Mouse (Mus musculus): ENCODE measurements around the gene Pkm. TPM values are rescaled to one million over a fixed set of nuclear protein-coding genes. Genes with fewer than 3 reads are reported as not detected.

The Pkm gene
- polyA plus RNA-seq, 1 experiment from 2014 or later: 647 TPM

GRCm38 (mm10) chr9:59680534-59680875 is 24.3 kb downstream of the Pkm start:
- Histone ChIP-seq H3K36me3 (ENCODE audit: insufficient read depth, low read length) (peaks cover 27% of the 10 kb centered on the region), H3K4me1 (replicated peaks; ENCODE audit: insufficient read depth, low read length) (no peaks in the 10 kb centered on the region; the same call in 1 of the 2 replicates), H3K9ac (ENCODE audit: low read depth, low read length) (0 out of 2 replicates have a peak overlapping the region, but pooled peaks have one; percentile 37), H3K4me3 (replicated peaks; ENCODE audit: low read depth, low read length) (peak overlapping the region; percentile 41), H3K27ac (no peak overlapping the region), H3K9me3 (replicated peaks; ENCODE audit: low read length) (no peaks in the 10 kb centered on the region), H3K27me3 (ENCODE audit: insufficient read depth, low read length) (no peaks in the 10 kb centered on the region), H3K4me2 (ENCODE audit: low read length) (peak overlapping the region; percentile 91)
- 14% methylated on average over 16 of the region's 16 CpGs for WGBS
- DNase-seq (ENCODE audit: low spot score) (no peak), ATAC-seq (replicated peaks; ENCODE audit: low FRiP score, low read depth) (no peak)
- TF ChIP-seq CTCF (IDR thresholded peaks at IDR 0.05; ENCODE audit: low read depth): no peak

DNA sequence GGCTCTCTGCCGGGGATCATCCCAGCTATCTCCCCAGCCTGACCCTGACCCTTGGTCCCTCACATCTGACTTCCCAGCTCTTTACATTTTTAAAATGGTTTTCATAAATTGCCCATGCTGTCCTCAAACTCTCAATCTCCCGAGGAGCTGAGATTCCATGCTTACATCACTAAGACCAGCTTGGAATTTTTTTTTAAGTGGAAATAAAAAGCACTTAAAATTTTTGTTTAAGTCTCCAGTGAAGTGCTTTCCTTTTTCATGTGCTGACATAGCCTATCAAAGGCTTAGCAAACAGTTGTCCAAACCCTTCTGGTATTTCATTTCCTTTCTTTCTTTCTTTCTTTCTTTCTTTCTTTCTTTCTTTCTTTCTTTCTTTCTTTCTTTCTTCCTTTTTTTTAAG is 27.9 kb downstream of the Pkm start:
- WGBS: 82% methylated on average over 2 of the region's 2 CpGs
- Histone ChIP-seq H3K27me3 (ENCODE audit: insufficient read depth, low read length) (no peaks in the 10 kb centered on the region), H3K4me2 (ENCODE audit: low read length) (no peak overlapping the region), H3K4me1 (replicated peaks; ENCODE audit: insufficient read depth, low read length) (no peaks in the 10 kb centered on the region; the same call in 1 of the 2 replicates), H3K9ac (ENCODE audit: low read depth, low read length) (no peak overlapping the region), H3K9me3 (replicated peaks; ENCODE audit: low read length) (no peaks in the 10 kb centered on the region), H3K27ac (no peak overlapping the region), H3K4me3 (replicated peaks; ENCODE audit: low read depth, low read length) (no peak overlapping the region), H3K36me3 (ENCODE audit: insufficient read depth, low read length) (0 out of 2 replicates have a peak, but pooled peaks cover 3% of the 10 kb centered on the region)
- ATAC-seq (replicated peaks; ENCODE audit: low FRiP score, low read depth): no peak
- TF ChIP-seq CTCF (IDR thresholded peaks at IDR 0.05; ENCODE audit: low read depth): no peak
- DNase-seq (ENCODE audit: low spot score): no peak

DNA sequence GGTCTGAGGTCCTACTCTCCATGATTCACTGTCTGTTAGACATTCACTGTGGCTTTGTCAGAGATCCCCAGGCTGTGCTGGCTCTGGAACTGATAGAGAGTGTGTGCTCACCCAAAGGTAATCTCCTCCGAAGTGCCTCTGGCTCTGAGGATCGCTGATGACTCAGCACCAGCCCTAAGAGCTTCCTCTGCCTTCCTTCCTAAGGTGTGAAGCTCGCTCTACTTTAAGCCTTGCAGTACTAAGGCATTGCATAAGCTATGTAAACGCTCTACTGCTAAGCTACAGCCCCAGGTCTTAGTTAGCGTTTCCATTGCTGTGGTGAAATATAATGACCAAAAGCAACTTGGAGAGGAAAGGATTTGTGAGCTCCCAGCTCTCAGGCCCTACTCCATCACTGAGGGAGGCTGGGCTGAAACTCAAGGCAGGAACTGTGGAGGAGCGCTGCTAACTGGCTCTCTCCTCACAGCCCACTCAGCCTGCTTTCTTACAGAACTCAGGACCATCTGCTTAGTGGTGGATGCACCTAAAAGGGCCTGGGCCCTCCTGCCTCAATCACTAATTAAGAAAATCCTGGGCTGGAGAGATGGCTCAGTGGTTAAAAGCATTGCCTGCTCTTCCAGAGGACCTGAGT is 31.4 kb downstream of the Pkm start:
- H3K9me3 ChIP-seq (replicated peaks; ENCODE audit: low read length): no peaks in the 10 kb centered on the region
- no peak overlapping the region for H3K4me3 ChIP-seq (replicated peaks; ENCODE audit: low read depth, low read length)
- H3K36me3 ChIP-seq (ENCODE audit: insufficient read depth, low read length): no peaks in the 10 kb centered on the region
- no peak overlapping the region for H3K27ac ChIP-seq
- H3K9ac ChIP-seq (ENCODE audit: low read depth, low read length): no peak overlapping the region
- WGBS: 40% methylated on average over 6 of the region's 6 CpGs
- H3K4me1 ChIP-seq (replicated peaks; ENCODE audit: insufficient read depth, low read length): 0 out of 2 replicates have a peak, but pooled peaks cover 4% of the 10 kb centered on the region
- no peak overlapping the region for H3K4me2 ChIP-seq (ENCODE audit: low read length)
- no peaks in the 10 kb centered on the region for H3K27me3 ChIP-seq (ENCODE audit: insufficient read depth, low read length)
- no peak for TF ChIP-seq CTCF (IDR thresholded peaks at IDR 0.05; ENCODE audit: low read depth)
- no peak for DNase-seq (ENCODE audit: low spot score)
- no peak for ATAC-seq (replicated peaks; ENCODE audit: low FRiP score, low read depth)

GRCm38 (mm10) chr9:59691635-59692094 is 35.5 kb downstream of the Pkm start:
- Histone ChIP-seq H3K27me3 (ENCODE audit: insufficient read depth, low read length) (no peaks in the 10 kb centered on the region), H3K36me3 (ENCODE audit: insufficient read depth, low read length) (no peaks in the 10 kb centered on the region), H3K4me1 (replicated peaks; ENCODE audit: insufficient read depth, low read length) (0 out of 2 replicates have a peak, but pooled peaks cover 4% of the 10 kb centered on the region), H3K4me2 (ENCODE audit: low read length) (peak overlapping the region; percentile 50), H3K9me3 (replicated peaks; ENCODE audit: low read length) (no peaks in the 10 kb centered on the region), H3K4me3 (replicated peaks; ENCODE audit: low read depth, low read length) (peak overlapping the region; percentile 9), H3K9ac (ENCODE audit: low read depth, low read length) (no peak overlapping the region), H3K27ac (no peak overlapping the region)
- WGBS: 2% methylated on average over 23 of the region's 23 CpGs
- no peak for TF ChIP-seq CTCF (IDR thresholded peaks at IDR 0.05; ENCODE audit: low read depth)
- DNase-seq (ENCODE audit: low spot score): peak; percentile 49
- no peak; the same call in 1 of the 2 replicates for ATAC-seq (replicated peaks; ENCODE audit: low FRiP score, low read depth)

GRCm38 (mm10) chr9:59692145-59692544 is 36.0 kb downstream of the Pkm start:
- Histone ChIP-seq H3K36me3 (ENCODE audit: insufficient read depth, low read length) (no peaks in the 10 kb centered on the region), H3K9ac (ENCODE audit: low read depth, low read length) (no peak overlapping the region), H3K27me3 (ENCODE audit: insufficient read depth, low read length) (no peaks in the 10 kb centered on the region), H3K4me1 (replicated peaks; ENCODE audit: insufficient read depth, low read length) (0 out of 2 replicates have a peak, but pooled peaks cover 4% of the 10 kb centered on the region), H3K4me3 (replicated peaks; ENCODE audit: low read depth, low read length) (peak overlapping the region; percentile 9), H3K4me2 (ENCODE audit: low read length) (peak overlapping the region; percentile 50), H3K9me3 (replicated peaks; ENCODE audit: low read length) (no peaks in the 10 kb centered on the region), H3K27ac (no peak overlapping the region)
- 34% methylated on average over 9 of the region's 9 CpGs for WGBS
- ATAC-seq (replicated peaks; ENCODE audit: low FRiP score, low read depth) (no peak), DNase-seq (ENCODE audit: low spot score) (no peak)
- TF ChIP-seq CTCF (IDR thresholded peaks at IDR 0.05; ENCODE audit: low read depth): no peak

- no peaks in the 10 kb centered on the region for H3K27me3 ChIP-seq (ENCODE audit: insufficient read depth, low read length)
- H3K4me2 ChIP-seq (ENCODE audit: low read length): no peak overlapping the region
- TF ChIP-seq CTCF (IDR thresholded peaks at IDR 0.05; ENCODE audit: low read depth): no peak
- no peaks in the 10 kb centered on the region for H3K9me3 ChIP-seq (replicated peaks; ENCODE audit: low read length)
- ATAC-seq (replicated peaks; ENCODE audit: low FRiP score, low read depth) (no peak), DNase-seq (ENCODE audit: low spot score) (no peak)
- 0 out of 2 replicates have a peak, but pooled peaks cover 4% of the 10 kb centered on the region for H3K4me1 ChIP-seq (replicated peaks; ENCODE audit: insufficient read depth, low read length)
- WGBS: 38% methylated on average over 16 of the region's 16 CpGs
- no peak overlapping the region for H3K27ac ChIP-seq
- H3K36me3 ChIP-seq (ENCODE audit: insufficient read depth, low read length): no peaks in the 10 kb centered on the region
- no peak overlapping the region for H3K4me3 ChIP-seq (replicated peaks; ENCODE audit: low read depth, low read length)
- no peak overlapping the region for H3K9ac ChIP-seq (ENCODE audit: low read depth, low read length)
These were observed 38.6 kb downstream of the Pkm start for GRCm38 (mm10) chr9:59694571-59695450.

Data from kidney, postnatal 0 days (tissue).